Mouse (Mus musculus): ENCODE measurements at regions not wholly inside any gene's neighbourhood (a gene's known extent, or its start where the extent isn't known, plus 50 kb on each side); places are given as distances from the start of the nearest gene placed in this dataset.
"Not testable (repeated sequence)": the region's sequence is repeated elsewhere in the genome, so short reads cannot be mapped to it uniquely, and the experiment has no call there.

DNA sequence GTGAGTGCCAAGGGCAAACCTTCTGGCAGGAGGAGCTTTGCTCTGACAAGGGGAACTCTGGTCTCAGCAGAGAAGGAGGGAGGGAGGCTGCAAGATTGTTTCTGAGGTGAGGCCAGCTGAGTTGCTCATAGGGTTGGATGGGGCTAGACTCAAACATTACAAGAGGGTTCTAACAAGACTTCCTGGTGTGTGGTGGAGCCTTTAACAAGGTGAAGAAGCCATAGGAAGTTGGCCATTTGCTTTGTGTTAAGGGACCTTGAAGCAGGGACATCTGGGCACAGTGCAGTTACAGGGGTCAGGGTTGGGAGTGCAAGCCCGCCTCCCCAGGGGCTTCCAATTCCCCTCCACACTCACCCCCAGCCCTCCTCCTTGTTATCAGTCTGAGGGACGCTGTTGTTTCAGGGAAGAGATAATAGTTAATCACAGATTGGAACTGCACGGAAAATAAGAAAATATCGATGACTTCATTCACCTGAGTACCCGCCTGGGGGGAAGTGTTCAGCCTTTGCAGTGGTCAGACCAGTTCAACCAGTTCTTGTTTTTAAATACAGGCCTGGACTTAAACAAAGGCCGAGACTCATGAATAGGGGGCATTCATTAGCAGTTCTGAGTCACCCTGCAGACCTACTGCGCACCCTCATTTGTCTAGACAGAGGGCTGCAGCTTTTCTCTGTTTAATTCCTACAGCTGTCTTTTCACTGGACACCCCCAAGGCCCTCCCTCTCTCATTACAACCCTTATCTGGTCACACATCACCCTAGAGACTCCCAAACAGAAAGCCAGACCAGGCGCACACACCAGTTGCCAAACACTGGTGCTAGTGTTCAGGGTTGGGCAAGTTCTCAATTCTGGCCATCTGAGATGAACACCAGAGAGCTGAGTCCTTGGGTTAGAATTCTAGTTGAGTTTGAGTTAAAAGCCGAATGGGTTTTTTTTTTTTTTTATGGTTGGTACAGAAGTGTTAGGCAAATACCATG lies 139.5 kb downstream of the Bcl2l11 start:
- DNase-seq (ENCODE audit: low spot score): no peak

DNA sequence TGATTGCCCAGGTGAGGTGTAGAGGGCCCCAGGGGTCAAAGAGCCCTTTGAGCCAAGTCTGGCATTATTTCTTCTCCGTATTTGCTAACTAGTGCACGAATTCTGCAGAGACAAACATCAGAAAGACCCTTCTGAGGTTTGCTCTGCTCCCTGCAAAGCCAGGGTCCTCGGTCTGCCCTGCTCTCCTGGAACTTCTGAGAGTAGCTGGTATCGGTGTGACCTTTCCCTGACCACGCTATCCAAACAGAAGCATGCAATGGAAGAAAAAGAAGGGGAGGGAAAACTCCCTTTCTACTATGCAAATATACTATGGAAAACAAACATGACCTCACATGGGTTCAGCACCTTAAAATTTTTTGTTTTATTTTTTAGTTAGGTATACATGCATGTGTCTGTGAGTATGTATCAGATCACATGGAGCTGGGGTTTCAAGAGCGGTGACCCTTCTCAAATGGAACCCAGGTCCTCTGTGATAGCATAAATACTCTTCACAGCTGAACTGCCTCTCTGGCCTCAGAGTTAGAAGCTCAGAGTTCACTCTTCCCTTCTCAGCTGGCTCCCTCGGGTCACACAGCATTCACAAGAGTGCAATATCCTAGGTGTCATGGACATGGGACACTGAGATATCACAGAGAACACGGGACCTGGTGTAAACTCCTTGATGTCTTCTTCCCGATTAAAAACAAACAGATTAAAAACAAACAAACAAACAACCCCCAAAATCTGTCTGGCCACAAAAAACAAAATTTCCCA lies 144.7 kb downstream of the Bcl2l11 start:
- DNase-seq (ENCODE audit: low spot score): no peak

DNA sequence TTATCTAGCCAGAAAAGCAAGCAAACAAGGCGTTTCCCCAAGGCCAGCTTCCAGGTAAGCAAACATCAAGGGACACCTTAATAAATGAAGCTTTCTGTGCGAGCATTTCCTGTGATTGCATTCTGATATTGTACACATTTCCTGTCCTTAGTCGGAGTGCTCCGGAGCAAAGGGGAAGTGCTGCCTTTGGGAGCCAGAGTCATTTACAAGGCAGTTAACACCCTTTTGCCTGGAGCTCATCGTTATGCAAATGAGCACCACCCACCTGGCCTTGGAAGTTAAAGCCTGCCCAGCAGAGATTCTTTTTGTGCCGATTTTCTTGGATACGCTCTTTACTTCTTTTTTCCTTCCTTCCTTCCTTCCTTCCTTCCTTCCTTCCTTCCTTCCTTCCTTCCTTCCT lies 147.0 kb downstream of the Bcl2l11 start:
- DNase-seq (ENCODE audit: low spot score): no peak

DNA sequence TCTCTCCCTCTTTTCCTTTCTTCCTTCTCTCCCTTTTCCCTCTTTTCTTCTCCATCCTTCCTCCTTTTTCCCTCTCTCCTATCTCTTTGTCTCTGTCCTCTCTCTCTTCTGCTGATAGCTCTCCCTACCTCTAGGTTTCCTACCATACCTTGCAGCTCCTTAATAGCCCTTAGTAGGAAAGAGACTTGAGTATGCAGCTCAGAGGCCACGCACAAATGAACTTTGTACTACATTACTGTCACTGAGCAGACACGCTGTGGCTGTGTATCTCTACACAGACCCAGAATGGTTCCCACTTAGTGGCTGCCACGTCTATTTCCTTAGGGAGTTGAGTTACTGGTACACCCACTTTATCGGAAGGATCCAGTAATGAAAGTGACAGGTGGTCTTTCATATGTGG lies 147.5 kb downstream of the Bcl2l11 start:
- no peak for DNase-seq (ENCODE audit: low spot score)

DNA sequence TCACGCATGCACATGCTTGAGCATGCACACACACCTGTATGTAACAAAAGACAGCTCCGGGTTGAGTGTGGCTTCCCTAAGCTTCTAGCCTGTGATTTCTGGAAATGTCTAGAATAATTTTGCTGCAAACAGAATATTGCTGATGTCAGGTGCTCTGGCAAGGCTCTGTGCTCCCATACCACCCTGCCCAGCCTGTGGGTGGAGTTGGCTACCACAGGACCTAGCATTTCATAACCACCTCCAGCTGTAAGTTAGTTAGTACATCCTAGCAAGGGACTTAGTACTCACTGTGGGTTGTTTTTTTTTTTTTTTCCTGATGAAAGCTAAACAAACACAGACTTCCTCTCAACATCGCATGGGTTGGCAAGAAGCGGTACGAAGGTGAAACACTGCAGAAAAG lies 150.5 kb downstream of the Bcl2l11 start:
- DNase-seq (ENCODE audit: low spot score): no peak

- no peak for DNase-seq (ENCODE audit: low spot score)
These were observed 151.7 kb downstream of the Bcl2l11 start for GRCm38 (mm10) chr2:128277387-128278123.

GRCm38 (mm10) chr2:128278124-128278432 lies 152.2 kb downstream of the Bcl2l11 start:
- no peak for DNase-seq (ENCODE audit: low spot score)

GRCm38 (mm10) chr2:128278608-128279081 lies 152.8 kb downstream of the Bcl2l11 start:
- no peak for DNase-seq (ENCODE audit: low spot score)

DNA sequence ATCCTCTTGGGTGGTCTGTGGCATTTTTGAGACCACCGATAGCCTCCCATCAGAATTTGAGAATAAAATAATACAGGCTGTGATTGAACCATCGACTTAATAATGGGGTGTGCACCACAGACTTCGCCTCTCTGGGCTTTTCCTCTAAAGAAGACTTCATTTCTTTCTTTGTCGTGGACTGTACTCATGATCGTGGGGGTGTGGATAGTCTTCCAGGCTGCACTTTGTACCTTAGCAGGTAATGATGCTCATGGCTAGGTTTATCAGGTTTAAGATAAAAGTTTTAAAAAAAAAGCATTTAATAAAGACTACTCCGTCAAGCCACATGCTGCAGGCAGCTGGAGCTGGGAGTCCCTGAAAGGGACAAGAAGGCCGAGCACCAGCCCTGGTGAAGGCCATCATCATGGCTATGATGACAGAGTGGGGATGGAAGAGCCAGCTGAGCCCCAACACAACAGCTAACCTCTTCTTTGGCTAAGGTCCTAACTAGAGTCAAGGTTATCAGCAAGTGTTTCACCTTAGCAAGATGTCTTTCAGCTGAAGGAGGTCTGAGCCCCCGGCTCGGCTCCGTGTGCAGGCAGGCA lies 153.4 kb downstream of the Bcl2l11 start:
- DNase-seq (ENCODE audit: low spot score): no peak

- DNase-seq (ENCODE audit: low spot score): no peak
These were observed 156.8 kb downstream of the Bcl2l11 start for GRCm38 (mm10) chr2:128282591-128282990.

DNA sequence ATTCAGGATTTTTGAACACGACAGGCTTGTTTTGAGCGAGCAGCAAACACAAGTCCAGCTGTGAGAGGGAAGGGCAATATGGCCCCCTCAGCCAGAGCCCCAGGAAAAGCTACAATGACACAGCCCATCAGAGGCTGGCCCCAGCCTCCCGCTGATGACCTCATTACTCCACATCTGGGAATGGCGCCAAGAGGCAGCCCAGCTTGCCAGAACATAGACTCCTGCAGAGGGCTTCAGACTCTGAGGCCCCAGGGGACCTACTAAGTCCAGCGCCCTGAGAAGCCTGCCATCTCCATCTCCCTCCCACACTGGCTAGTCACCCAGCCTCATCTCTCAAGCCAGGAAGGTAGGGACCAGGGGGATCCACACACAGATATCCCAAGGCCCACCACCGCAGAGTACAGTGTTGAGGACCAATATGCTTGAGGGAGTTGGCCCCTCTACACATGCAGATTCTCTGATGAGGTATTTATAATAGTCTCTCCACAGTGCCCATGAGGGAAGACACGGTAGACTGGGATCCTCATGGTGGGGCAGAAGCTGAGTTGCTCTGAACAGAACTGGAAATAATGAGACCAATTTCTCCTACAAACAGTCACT lies 159.1 kb downstream of the Bcl2l11 start:
- peak; percentile 49 for DNase-seq (ENCODE audit: low spot score)

GRCm38 (mm10) chr2:128285457-128285856 lies 159.6 kb downstream of the Bcl2l11 start:
- DNase-seq (ENCODE audit: low spot score): no peak

GRCm38 (mm10) chr2:128288138-128288551 lies 162.3 kb downstream of the Bcl2l11 start:
- DNase-seq (ENCODE audit: low spot score): no peak

DNA sequence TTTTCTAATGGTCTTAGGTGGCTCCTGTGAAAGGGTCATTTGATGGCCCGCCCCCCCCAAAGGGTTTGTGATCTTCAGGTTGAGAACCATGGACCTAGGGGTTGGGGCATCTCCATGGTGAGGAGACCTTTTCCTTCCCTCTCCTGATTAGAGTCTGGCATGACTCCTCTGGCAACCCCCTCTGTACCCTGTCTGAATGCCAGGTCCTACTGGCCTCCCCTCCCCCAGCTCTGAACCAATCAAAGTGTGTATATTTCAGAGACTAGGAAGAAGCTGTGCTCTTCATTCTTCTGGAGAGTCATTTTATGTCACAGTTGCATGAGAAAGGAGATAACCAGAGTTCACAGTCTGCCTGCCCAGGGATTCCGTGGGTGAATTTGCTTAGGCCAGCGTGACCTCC lies 164.8 kb downstream of the Bcl2l11 start:
- no peak for DNase-seq (ENCODE audit: low spot score)

GRCm38 (mm10) chr2:128294610-128295009 lies 168.8 kb downstream of the Bcl2l11 start:
- no peak for DNase-seq (ENCODE audit: low spot score)

- DNase-seq (ENCODE audit: low spot score): no peak
These were observed 169.2 kb downstream of the Bcl2l11 start for GRCm38 (mm10) chr2:128295018-128295424.

DNA sequence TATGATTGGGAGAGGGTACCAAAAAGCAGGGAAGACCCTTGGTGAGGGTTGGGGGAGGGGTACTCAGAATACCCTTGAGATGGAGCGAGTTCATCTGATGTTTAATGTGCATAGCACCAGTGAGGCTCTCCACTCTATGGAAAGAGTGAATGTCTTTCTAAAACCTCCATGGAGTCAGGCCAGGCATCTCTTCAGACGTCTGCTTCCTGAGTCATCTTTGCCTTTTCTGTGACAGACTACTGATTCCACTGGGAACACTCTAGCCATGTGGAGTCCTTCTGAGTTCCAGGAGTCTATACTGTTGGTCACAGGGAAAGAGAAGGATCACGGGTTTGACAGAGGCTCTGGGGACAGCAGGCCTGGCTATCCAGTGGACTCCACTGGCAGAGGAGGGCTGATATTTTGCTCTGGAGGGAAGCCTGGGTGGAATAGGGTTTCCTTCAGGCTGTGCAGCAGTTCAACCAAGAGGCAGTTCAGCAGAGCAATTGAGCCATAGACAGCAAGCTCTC lies 169.9 kb downstream of the Bcl2l11 start:
- DNase-seq (ENCODE audit: low spot score): no peak

GRCm38 (mm10) chr2:128296423-128296822 lies 170.6 kb downstream of the Bcl2l11 start:
- DNase-seq (ENCODE audit: low spot score): not testable (repeated sequence)

GRCm38 (mm10) chr2:128296897-128297296 lies 171.1 kb downstream of the Bcl2l11 start:
- DNase-seq (ENCODE audit: low spot score): no peak

DNA sequence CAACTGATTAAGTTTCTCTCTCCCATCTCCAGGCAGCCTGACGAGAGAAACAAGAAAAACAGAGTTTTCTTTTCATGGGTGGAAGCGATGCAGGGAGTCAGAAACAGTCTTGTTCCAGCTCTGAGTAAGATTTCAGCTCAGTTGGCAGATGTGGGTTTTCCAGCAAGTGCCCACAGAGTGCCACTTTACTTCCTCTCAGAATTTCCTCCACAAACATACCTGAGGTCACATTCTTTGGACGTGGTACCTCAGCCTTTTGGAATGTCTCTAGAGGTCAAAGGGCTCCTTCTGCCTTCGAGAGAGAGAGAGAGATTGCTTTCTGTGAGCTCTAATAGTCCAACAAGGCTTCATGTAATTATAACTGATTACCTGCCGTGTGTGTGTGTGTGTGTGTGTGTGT lies 172.0 kb downstream of the Bcl2l11 start:
- DNase-seq (ENCODE audit: low spot score): no peak

- DNase-seq (ENCODE audit: low spot score): no peak
These were observed 173.2 kb downstream of the Bcl2l11 start for GRCm38 (mm10) chr2:128298996-128299395.

Measured in left cerebral cortex, adult 11 months (tissue).